Mouse (Mus musculus): ENCODE data around the gene Gm10570. TPM values are rescaled to one million over a fixed set of nuclear protein-coding genes. Genes with fewer than 3 reads are reported as not detected.

Gene Gm10570
- polyA plus RNA-seq, 2 experiments from 2014 or later: not detected

DNA sequence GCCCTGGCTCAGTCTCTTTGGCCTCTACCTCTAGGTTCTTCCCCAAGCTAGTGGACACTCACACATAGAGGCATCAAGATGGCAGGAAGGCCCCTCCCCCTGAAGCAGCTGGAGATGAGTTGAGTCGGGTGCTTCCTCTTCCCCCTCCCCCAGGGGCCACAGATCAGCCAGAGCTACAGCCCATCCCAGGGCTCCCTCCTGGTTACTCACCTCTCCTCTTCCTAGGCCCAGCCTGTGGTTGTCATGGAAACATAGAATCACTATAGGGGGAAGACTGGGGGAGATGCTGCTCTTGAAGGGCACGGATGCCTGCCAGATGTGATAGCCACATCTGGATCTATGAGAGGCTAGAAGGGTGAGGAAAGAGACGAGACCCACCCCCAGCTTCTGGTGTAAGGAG, 3.7 kb downstream of the Gm10570 start:
- ATAC-seq: no peak

DNA sequence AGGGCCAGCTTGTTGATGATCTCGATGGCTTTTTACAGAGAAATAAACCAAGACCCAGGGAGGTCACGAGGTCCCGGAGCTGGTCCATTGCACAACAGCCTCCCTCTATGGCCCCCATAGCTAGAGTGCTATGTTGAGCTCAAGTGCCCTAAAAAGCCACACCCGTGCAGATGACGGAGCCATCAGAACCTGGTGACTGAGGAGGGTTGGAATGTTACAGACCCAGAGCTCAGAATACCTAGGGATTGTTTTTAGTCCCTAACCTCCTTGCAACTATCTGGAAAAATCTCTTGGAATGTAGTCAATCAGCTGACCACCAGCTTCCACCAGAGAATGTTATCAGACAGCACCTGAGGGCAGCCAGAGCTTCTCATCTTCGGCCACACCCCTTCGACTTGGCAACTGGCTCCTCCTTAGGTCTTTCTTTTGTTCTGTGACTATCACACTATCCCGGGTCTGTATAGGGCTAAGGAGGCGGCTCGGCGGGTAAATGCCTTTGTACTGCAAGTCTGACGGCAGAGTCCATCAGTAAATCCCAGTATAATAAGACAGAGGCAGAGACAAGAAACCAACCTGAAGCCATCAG, 6.1 kb downstream of the Gm10570 start:
- ATAC-seq: no peak

DNA sequence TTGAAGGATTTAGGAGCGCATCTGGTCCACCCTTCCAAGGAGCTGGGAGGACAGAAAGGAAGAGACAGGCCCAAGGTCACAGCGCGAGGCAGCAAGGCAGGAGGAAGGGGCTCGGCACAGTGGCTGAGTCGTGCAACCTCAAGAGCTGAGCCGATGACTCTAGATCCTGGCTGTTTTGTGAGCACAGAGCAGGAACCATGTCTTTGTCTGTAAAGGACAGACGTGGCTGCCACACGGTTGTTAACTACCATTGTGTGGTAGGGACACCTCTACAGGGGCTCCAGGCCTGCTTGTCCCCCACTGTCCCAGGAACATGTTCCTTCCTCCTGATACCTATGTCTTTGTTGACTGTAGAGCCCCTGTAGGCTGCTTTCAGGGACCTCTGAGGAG, 8.8 kb downstream of the Gm10570 start:
- ATAC-seq: no peak

DNA sequence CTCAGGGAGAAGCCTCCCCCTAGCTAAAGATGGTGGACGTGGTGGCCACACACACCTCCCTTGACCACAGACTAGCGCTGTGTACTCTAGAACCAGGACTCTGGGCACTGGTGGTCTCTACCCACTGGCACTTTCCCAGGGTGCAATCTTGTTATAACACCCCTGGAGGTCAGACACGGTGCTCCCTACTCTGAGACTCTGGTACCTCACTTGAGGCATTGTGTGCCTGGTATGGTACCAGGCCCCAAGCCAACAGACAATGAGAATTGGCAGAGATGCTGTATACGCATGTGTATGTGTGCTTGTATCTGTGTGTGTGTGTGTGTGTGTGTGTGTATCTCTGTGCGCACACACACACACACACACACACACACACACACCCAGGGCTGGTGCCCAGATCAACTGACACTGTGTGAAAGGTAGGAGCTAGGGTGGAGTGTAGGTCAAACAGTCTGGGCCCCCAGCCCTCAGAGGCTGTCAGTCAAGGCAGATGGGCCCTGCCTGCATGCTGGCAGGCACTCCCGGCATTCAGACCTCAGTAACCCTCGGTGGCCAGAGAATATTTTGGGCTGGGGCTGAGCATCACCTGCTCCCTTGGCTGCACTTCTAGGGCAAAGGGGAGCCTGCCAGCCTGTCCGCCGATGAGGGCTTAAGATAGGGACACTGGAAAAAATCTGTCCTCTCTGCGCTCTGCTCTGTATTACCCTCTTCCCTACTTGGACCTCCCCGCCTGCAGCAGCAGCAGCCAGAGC, 9.4 kb downstream of the Gm10570 start:
- no peak for ATAC-seq

DNA sequence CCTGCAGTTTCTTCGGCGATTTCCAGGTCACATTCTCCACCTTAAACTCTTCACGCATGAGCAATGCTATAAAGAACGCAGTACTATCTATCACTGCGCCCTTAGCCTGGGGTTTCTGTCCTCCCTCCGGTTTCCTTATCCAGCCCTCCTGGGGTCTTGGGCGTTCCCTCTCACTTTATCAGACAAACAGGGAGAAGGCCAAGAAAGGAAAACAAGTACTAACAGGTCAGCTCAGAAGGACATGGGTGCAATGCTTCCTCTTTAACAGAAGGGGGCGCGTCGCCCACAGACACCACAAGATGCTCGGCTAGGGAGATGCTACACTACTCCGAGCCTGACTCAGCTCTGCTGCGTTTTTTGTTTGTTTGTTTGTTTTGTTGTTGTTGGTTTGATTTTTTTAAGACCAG, 11.3 kb downstream of the Gm10570 start:
- no peak for ATAC-seq

DNA sequence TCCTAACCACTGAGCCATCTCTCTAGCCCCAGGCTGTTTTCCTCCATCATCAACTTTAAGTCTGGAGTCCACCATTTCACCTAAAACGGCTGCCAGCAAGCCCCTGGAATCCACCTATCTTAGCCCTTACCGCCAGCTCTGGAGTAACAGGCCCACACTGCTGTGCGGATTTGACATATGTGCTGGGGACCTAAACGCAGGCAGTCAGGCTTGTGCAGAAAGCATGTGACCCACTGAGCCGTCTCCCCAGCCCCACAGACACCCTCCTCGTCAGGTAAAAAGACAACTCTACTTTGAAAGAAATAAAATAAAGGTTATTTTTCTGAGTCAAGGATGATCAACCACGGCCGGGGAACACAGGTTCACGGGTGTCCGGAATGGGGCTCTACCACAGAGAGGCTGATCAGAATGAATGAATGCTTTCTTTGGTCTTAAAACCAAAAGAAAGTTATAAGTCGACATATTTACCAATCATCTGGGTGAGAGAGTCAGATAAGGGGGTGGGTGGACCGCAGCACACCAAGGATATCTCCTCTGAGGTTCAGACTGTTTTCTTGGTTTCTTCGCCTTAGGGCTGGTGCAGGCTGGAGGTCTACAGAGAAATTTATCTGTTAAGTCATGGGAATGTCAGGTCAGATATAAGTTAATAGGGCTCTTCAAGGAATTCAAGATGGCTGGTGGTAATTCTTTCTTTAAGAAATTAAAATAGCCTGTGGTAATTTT, 12.1 kb downstream of the Gm10570 start:
- no peak for ATAC-seq

DNA sequence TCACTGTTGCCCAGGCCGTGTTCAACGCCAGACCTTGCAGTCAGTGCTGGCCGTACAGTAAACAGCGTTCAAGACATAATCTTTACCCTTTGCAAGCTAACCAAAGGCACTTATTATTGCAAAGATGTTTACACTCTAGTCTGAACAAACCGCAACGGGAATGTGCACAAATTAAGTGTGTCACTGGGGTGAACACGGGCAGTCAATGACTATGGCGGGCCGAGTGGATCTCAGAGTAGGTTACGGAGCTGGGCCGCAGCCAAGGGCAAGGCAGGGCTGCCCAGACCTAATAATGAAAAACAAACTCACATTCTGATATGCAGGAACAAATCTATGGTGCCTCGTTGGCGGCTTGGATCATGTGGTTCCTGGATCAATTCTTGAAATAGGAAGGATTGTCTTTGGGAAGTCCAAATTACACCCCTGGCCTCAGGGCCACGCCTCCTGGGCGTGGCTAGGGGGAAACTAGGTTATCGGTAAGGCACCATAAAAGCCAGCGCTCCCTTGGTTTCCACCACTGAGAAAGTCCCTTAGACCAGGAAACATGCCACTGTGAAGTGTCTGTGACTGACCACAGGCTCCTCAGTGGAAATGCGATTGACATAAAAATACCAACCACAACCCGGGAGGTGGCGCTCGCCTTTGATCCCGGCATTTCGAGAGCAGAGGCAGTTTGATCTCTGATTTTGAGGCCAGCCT, 13.3 kb downstream of the Gm10570 start:
- no peak for ATAC-seq

DNA sequence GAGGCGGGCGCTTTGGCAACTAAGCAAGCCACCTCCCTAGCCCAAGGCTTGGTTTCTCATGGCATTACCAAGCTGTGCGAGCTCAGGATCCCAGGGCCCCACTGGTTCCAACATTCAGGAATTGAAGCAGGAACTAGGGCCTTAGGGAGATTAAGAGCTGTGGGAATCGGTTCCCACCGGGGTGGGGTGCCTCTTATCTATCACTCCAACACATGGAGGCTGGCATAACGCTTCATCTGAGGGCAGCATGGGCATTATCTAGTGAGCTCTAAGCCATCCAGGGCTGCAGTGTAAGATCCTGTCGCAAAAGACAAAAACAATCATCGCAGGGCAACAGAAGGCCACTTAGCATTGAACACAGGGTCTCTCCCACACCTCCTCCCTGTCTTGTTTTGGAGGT, 14.0 kb downstream of the Gm10570 start:
- no peak for ATAC-seq

DNA sequence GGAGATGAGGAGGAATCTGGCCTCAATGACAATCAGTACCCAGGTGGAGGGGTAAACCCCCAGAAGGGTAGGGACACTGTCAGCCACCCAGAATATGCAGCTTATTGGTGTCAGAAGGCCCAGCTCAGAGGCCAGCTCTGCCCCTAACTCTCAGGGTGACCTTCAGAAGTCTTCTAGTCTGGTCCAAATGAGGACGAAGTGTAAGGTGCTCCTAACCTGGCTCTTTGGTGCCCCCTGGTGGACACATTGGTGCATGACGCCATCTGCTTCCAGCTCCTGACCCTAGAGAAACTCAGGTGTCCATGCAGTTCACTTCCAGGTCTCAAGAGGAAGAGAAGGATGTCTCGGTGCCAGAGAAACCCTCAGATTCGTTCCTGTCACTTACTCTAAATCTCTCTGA, 16.2 kb downstream of the Gm10570 start:
- no peak for ATAC-seq

DNA sequence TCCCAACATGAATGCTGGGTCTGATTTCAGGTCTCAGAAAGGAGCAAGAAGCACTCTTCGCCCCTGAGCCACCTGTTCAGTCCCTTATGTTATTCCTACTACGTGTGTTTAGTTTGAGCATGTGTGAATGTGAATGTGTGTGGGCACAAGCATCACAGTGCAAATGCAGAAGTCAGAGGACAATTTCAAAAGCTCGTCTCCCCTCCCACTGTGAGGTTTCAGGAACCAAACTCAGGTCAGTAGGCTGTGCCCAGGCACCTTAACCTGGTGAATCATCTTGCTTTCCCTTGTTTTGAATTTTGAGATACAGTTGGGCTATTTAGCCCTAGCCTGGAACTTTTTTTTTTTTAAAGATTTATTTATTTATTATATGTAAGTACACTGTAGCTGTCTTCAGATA, 18.6 kb downstream of the Gm10570 start:
- ATAC-seq: no peak

DNA sequence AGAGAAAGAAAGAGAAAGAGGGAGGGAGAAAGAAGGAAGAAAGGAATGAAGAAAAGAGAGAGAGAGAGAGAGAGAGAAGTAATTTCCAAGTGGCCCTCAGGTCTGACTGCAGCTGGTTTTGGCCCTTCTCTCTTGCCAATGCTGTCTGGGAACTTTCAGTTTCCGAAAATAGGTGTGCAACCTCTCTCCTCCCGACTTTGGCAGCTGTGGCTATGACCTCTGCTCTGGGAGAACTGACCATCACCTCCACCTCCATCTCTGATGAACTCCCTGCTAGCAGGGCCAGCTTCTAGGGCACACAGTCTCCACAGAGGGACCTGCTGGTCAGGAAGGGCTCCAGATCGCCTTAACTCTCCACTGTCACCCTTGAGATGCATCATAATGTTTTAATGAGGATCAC, 21.9 kb downstream of the Gm10570 start:
- ATAC-seq: no peak

DNA sequence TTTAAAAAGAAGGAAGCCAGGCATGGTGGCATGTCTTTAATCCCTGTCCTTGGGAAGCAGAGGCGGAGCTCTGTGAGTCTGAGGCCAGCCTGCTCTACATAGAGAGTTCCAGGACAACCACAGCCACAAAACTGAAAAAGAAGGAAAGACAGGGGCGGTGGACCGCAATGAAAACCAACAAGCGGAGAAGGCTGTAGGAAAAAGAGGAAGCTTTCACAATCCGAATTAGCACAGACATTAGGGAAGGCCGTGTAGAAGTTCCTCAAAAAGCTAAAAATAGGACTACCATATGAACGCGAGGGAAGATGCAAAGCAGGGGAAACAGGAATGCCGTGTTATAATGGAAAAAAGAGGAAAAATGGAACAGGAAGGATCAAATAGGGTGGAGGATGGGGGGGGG, 24.6 kb downstream of the Gm10570 start:
- no peak for ATAC-seq

DNA sequence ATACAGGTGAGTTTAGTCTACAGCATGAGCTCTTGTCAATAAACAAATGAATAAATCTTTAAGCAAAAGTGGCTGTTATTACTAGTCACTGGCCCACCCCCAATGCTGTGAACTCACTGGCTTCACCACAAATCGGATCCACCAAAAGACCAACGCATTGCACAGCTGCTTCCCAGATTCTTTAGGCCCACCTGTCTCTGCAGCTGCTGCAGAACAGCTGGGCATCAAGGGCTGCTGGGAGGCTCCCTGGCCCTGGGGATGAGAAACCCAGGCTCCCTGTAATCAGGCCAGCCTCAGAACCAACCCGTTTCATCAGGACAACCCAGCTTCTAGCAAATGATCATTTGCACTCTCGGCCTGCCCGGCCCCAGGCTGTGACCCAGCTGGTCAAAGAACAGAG, 25.6 kb downstream of the Gm10570 start:
- no peak for ATAC-seq

DNA sequence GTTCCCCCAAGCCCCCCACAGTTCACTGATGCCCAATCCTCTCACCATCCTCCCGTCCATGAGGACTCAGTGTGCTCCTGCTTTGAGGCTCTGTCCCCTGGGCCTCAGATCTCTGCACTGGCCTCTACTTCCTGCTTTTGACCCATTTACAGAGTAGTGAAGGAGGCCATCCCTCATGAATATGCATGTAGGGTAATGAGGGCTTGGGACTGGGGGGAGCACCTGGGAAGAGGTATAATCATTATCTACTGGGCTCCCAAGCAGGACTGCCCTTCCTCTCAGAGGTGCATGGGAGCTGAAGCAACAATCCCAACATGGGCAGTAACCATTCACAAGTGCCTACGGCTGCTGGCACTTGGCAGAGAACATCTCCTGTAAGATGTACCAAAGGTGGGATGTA, 29.4 kb downstream of the Gm10570 start, which contains the start of gene Serinc2:
Gene Serinc2 (minus strand): TSS at position 101 of the 400 bp plus-strand sequence.
- no peak for ATAC-seq

DNA sequence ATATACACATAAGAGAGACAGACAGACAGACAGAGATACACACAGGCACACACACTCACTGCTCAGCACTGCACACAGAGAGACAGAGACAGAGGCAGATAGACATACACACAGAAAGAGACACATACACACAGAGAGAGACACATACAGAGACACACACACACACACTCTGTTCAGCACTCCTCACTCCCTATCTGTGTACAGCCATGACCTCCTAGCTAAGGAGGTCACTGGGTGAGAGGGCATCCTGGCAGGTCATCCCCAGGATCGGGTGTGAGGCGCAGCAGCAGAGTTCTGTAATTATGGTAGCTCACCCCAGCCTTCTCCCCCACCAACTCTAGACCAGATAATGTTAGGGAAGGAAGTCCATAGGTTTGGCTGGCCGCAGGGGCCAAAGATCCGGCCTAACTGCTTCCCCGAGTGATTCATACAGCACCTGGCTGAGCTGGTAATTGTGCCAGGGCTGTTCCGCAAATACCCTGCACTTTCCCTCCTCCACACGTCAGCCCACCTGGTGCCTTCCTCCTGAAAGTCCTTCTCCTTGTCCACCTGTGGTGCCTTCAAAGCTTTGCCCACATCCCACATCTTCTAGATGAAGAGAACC, 31.8 kb downstream of the Gm10570 start:
- no peak for ATAC-seq

DNA sequence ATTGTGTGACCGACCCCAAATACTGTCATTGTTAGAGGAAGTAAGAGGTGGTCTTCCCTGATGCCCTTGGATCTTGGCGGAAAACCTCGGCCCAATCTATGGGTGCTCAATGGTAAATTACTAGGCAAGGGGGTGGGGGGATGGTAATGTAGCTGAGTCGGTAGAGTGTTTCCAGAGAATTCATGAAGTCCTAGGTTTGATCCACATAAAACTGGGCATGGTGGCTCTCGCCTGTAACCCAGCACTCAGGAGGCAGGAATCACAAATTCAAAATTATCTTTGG, 32.7 kb downstream of the Gm10570 start:
- ATAC-seq: no peak

DNA sequence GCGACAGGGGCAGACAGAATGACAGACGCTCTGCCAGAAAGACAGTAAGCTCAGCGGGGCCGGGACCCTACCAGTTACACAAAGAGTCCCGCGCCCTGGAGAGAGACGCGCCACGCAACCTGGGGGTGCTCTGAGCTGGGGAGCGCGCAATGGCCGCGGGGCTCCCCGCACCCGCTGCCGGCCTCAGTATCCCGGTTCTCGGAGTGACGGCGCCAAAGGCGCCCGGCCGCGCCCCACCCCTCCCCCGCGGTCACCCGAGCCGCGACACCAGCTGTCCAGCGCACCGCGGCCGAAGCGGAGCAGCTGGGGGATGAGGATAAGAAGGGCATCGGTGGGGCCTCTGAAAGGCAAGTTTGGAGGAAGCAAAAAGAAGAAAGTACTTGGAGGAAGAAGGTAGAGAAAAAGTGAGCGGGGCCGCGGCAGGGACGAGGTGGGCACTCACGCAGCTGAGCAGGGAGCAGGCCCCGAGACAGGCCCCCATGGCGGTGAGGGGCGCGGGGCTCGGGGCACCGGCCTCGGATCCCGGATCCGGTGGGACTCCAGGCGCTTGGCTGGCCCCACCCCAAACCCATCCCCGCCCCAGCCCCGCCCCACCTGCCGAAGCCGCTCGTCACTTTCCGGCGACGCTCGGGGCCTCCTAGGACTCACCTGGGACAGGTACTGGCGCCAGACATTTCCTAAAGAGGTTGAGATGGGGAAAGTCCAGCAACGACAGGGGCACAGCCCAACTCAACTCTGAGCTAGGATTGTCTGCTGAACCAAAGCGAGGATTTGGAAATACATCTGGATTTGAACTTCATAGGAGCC, 33.3 kb downstream of the Gm10570 start:
- no peak for ATAC-seq

DNA sequence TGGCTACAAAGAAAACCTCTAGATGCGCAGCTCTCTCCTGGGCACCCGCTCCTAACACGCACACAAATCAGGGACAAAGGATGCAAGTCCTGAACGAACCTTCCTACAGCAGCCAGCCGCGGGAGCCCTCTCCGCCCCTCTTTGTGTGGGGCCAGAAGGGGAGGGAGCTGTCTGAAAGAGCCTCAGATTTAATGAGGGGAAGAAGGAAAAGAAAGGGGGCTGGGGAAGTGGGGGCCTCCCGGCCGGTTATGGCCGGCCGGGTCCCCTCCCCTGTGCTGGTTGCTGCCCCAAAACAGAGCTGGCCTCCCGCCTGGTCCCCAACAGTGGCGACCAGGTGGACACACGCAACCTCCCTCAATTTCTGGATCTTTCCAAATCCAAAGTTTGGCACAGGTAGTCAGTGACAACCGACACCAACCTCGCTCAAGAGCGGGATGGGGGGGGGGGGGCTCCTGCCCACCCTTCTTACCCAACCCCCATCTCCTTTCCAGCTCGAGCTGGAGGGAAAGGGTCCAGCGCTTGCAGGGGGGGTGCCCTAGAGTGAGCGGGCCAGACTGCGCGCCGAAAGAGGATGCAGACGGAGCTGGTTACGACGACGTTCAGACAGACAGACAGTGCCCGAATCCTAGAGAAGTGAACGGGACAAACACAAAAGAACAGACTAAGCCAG, 34.0 kb downstream of the Gm10570 start:
- ATAC-seq: no peak

DNA sequence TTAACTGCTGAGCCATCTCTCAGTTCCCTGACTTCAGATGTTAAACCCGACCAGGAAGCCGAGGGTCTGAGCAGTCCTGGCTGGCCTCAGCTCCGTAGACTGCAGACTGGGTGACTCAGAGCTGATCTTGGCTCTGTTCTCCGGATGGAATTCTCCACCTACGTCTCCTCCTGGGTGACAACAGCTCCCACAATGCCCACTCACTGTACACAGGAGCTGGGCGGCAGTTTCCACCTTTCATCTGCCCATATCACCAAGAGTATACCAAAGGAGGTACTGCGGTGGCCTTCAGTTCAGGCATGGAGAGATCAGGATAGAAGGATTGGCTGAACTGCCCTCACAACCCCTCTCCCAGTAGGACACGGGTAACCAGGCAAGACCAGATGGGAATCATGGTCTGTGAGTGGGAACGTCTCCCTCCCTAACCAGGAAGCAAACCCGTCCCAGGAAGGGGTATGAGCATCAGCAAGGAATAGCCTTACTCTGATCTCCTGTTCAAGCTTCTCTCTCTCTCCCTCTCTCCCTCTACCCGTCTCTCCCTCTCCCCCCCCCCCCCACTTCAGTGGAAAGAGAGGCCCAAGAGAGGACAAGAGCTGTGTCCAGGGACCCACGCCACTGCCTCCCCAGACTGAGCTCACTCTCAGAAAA, 34.7 kb downstream of the Gm10570 start:
- ATAC-seq: no peak

DNA sequence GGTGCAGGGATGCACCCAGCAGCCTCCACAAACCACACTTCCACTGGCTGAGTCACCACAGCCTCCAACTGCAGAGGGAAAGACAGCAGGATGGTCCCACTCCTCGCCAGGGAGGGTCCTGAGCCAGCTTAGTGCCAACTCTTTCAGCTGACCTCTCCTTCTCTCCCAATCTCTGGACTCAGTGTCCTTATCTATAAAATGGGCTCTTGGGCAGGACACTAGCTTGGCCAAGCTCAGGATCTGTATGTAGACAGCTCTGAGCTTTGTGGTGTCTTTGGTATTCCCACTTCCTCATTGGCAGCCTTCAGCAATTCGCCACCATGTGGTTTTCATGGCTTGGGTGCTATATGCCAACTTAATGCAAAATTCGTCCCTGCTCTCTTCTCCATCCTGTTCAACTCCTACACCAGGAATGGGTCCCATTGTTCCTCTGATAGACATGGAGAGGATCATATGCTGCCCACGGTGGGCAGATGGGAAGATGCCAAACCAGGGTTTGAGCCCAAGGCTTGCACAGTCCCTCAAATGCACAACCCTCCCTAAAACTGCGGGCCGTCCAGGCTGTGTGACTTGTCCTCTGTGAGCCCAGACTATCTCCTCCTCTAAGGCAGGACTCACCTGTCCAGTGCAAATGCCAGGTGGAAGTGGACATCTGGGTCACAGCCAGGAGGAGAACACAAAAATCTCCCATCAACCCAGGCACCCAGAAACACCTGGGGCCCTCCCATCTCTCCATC, 37.7 kb downstream of the Gm10570 start:
- no peak for ATAC-seq
